Mouse (Mus musculus) spleen, adult 2 months (tissue): Measurements from ENCODE around the gene Nacc1. TPM values are rescaled to one million over a fixed set of nuclear protein-coding genes. Genes with fewer than 3 reads are reported as not detected.

Source experiments
- DNase-seq, 2 experiments: peaks; one replicate each; pipeline versions ENCODE4 v3.0.0 to v3.0.0-alpha.2; 2012 to 2021; ENCODE audit warnings: low spot score in 2 of 2, low read depth in 1 of 2
- H3K27ac ChIP-seq: fragments of 200-500 bp; 2 replicates; pipeline ENCODE4 v1.5.1; 2012; ENCODE audit warnings: low read length, inconsistent platforms; ENCODE audit not compliant: insufficient read depth
- H3K27me3 ChIP-seq: fragments of 200-500 bp; 2 replicates; pipeline ENCODE4 v1.6.1; 2012; ENCODE audit warnings: mild to moderate bottlenecking, moderate library complexity, low read length, inconsistent platforms; ENCODE audit not compliant: control insufficient read depth, insufficient read depth
- H3K36me3 ChIP-seq: fragments of 200-500 bp; 2 replicates; pipeline ENCODE4 v1.6.1; 2012; ENCODE audit warnings: mild to moderate bottlenecking, low read length, inconsistent platforms; ENCODE audit not compliant: control insufficient read depth, insufficient read depth
- H3K4me1 ChIP-seq: fragments of 200-500 bp; 2 replicates; pipeline ENCODE4 v1.6.1; 2011; ENCODE audit warnings: inconsistent platforms; ENCODE audit not compliant: control insufficient read depth, insufficient read depth, insufficient read length
- H3K4me3 ChIP-seq: fragments of 200-500 bp; 2 replicates; pipeline ENCODE4 v1.5.1; 2011; ENCODE audit warnings: mild to moderate bottlenecking, inconsistent platforms; ENCODE audit not compliant: insufficient read depth, insufficient read length; ENCODE audit errors: extremely low read depth
- CTCF ChIP-seq: fragments of 200-500 bp; IDR thresholded peaks from 2 replicates; pipeline ENCODE4 v1.5.1; 2011; ENCODE audit warnings: mild to moderate bottlenecking, inconsistent platforms; ENCODE audit not compliant: insufficient read depth, insufficient read length, insufficient replicate concordance; ENCODE audit errors: extremely low read depth
- POLR2A ChIP-seq: fragments of 200-500 bp; IDR thresholded peaks from 2 replicates; pipeline ENCODE4 v1.6.1; 2011; ENCODE audit warnings: low read depth, low read length, inconsistent platforms
- WGBS: fragments of 180-500 bp; shearing (Covaris S2); methylation state at CpG from one replicate; pipeline ENCODE4 v1.1.7; 2018; 5-methylcytosine and 5-hydroxymethylcytosine counted together
- polyA plus RNA-seq: library from polyadenylated mRNA; depleted of rRNA; stranded (reverse); fragments of >200 nt; gene quantifications from 2 replicates; pipeline ENCODE4 v1.2.3, GENCODE M21; 2012

Nacc1 gene
- polyA plus RNA-seq, 1 experiment: 66.0 TPM

GRCm38 (mm10) chr8:84709931-84710330 lies 22.3 kb upstream of the Nacc1 start:
- no peak for DNase-seq
- Histone ChIP-seq H3K4me3 (no peak overlapping the region), H3K36me3 (no peaks in the 10 kb centered on the region), H3K27me3 (peaks cover 3% of the 10 kb centered on the region; the same call in 1 of the 2 replicates), H3K27ac (no peak overlapping the region), H3K4me1 (peaks cover 24% of the 10 kb centered on the region)
- WGBS: 97% methylated on average over 1 of the region's 1 CpGs
- no peak for TF ChIP-seq POLR2A
- no peak for TF ChIP-seq CTCF

GRCm38 (mm10) chr8:84708774-84709475 lies 21.3 kb upstream of the Nacc1 start:
- DNase-seq: peak; percentile 71 to 79
- WGBS: 34% methylated on average over 12 of the region's 12 CpGs
- H3K36me3 ChIP-seq: 0 out of 2 replicates have a peak, but pooled peaks cover 2% of the 10 kb centered on the region
- no peak overlapping the region for H3K4me3 ChIP-seq
- H3K27ac ChIP-seq: no peak overlapping the region
- no peak for TF ChIP-seq POLR2A
- TF ChIP-seq CTCF: peak; percentile 96; the same call in 1 of the 2 replicates
- H3K4me1 ChIP-seq: peaks cover 28% of the 10 kb centered on the region
- peaks cover 3% of the 10 kb centered on the region; the same call in 1 of the 2 replicates for H3K27me3 ChIP-seq

GRCm38 (mm10) chr8:84708071-84708541 lies 20.4 kb upstream of the Nacc1 start:
- TF ChIP-seq CTCF (no peak), POLR2A (no peak)
- 0 out of 2 replicates have a peak, but pooled peaks cover 2% of the 10 kb centered on the region for H3K36me3 ChIP-seq
- H3K4me1 ChIP-seq: peaks cover 33% of the 10 kb centered on the region
- 46% methylated on average over 15 of the region's 15 CpGs for WGBS
- peak in 1 of 2 experiments; percentile 26 for DNase-seq
- peaks cover 3% of the 10 kb centered on the region; the same call in 1 of the 2 replicates for H3K27me3 ChIP-seq
- H3K4me3 ChIP-seq: 0 out of 2 replicates have a peak overlapping the region, but pooled peaks have one; percentile 49
- H3K27ac ChIP-seq: 0 out of 2 replicates have a peak overlapping the region, but pooled peaks have one; percentile 58

GRCm38 (mm10) chr8:84707267-84707883 lies 19.7 kb upstream of the Nacc1 start:
- 5% methylated on average over 22 of the region's 22 CpGs for WGBS
- 0 out of 2 replicates have a peak, but pooled peaks cover 5% of the 10 kb centered on the region for H3K36me3 ChIP-seq
- peak in 1 of 2 experiments; percentile 80 for DNase-seq
- H3K27me3 ChIP-seq: peaks cover 3% of the 10 kb centered on the region; the same call in 1 of the 2 replicates
- TF ChIP-seq CTCF: no peak
- no peak; the same call in 1 of the 2 replicates for TF ChIP-seq POLR2A
- peaks cover 40% of the 10 kb centered on the region for H3K4me1 ChIP-seq
- H3K27ac ChIP-seq: peak overlapping the region; percentile 58
- peak overlapping the region; percentile 49 for H3K4me3 ChIP-seq

GRCm38 (mm10) chr8:84706610-84707266 lies 19.1 kb upstream of the Nacc1 start:
- H3K27ac ChIP-seq: peak overlapping the region; percentile 64
- DNase-seq: peak in 1 of 2 experiments; percentile 22
- TF ChIP-seq CTCF: no peak
- no peak for TF ChIP-seq POLR2A
- H3K36me3 ChIP-seq: 0 out of 2 replicates have a peak, but pooled peaks cover 5% of the 10 kb centered on the region
- H3K27me3 ChIP-seq: peaks cover 3% of the 10 kb centered on the region; the same call in 1 of the 2 replicates
- peak overlapping the region; percentile 49 for H3K4me3 ChIP-seq
- H3K4me1 ChIP-seq: peaks cover 42% of the 10 kb centered on the region
- WGBS: 6% methylated on average over 39 of the region's 45 CpGs

- H3K36me3 ChIP-seq: 0 out of 2 replicates have a peak, but pooled peaks cover 5% of the 10 kb centered on the region
- peaks cover 3% of the 10 kb centered on the region; the same call in 1 of the 2 replicates for H3K27me3 ChIP-seq
- DNase-seq: no peak
- H3K27ac ChIP-seq: no peak overlapping the region
- peak overlapping the region; percentile 52; the same call in 1 of the 2 replicates for H3K4me3 ChIP-seq
- WGBS: 4% methylated on average over 12 of the region's 12 CpGs
- no peak for TF ChIP-seq POLR2A
- no peak for TF ChIP-seq CTCF
- peaks cover 43% of the 10 kb centered on the region for H3K4me1 ChIP-seq
Measured at GRCm38 (mm10) chr8:84705960-84706359, 18.3 kb upstream of the Nacc1 start.
